Mouse (Mus musculus) mature B cell (primary cell): ENCODE measurements around the gene Arhgap22.

Experiments
- in situ Hi-C: fragments of 300-500 bp; cut with MboI; formaldehyde crosslinking; loops from 2 replicates; pipeline ENCODE4 v1.14.3; 2019

Gene Arhgap22

GRCm38 (mm10) chr14:33213823-33214766, at the start of gene Arhgap22:
Gene Arhgap22, plus strand, starts transcription at chr14:33214026.
- in situ Hi-C loops, result no loop called here

GRCm38 (mm10) chr14:33168750-33169149, 45.1 kb upstream of the Arhgap22 start:
- in situ Hi-C loops, result no loop called here

GRCm38 (mm10) chr14:33171942-33172341, 41.9 kb upstream of the Arhgap22 start:
- in situ Hi-C loops, result no loop called here

GRCm38 (mm10) chr14:33175059-33175821, 38.6 kb upstream of the Arhgap22 start:
- in situ Hi-C loops, result no loop called here

- in situ Hi-C loops, result no loop called here
Measured at GRCm38 (mm10) chr14:33180102-33180501, 33.7 kb upstream of the Arhgap22 start.

- in situ Hi-C loops, result no loop called here
Measured at GRCm38 (mm10) chr14:33185068-33185800, 28.6 kb upstream of the Arhgap22 start, which contains the start of gene Wdfy4. Gene Wdfy4, minus strand, starts transcription at chr14:33185508.

GRCm38 (mm10) chr14:33187201-33187600, 26.6 kb upstream of the Arhgap22 start:
- in situ Hi-C loops, result no loop called here

- in situ Hi-C loops, result no loop called here
Measured at GRCm38 (mm10) chr14:33189230-33189629, 24.6 kb upstream of the Arhgap22 start.

- in situ Hi-C loops, result no loop called here
Measured at GRCm38 (mm10) chr14:33189849-33190423, 23.9 kb upstream of the Arhgap22 start.

- in situ Hi-C loops, result no loop called here
Measured at GRCm38 (mm10) chr14:33190646-33191045, 23.2 kb upstream of the Arhgap22 start.

- in situ Hi-C loops, result no loop called here
Measured at GRCm38 (mm10) chr14:33193762-33194161, 20.1 kb upstream of the Arhgap22 start.

GRCm38 (mm10) chr14:33194241-33194640, 19.6 kb upstream of the Arhgap22 start:
- in situ Hi-C loops, result no loop called here

- in situ Hi-C loops, result loop anchor here (10.0 kb wide), 1 partner anchor 57 kb away; no protein-coding TSS in a partner anchor
Measured at GRCm38 (mm10) chr14:33202161-33202560, 11.7 kb upstream of the Arhgap22 start.

- in situ Hi-C loops, result loop anchor here (10.0 kb wide), 1 partner anchor 58 kb away; no protein-coding TSS in a partner anchor
Measured at GRCm38 (mm10) chr14:33202885-33203284, 10.9 kb upstream of the Arhgap22 start.

- in situ Hi-C loops, result loop anchor here (10.0 kb wide), 1 partner anchor 59 kb away; no protein-coding TSS in a partner anchor
Measured at GRCm38 (mm10) chr14:33203777-33204176, 10.0 kb upstream of the Arhgap22 start.

GRCm38 (mm10) chr14:33205280-33205965, 8.4 kb upstream of the Arhgap22 start:
- in situ Hi-C loops, result loop anchor here (10.0 kb wide), 1 partner anchor 61 kb away; no protein-coding TSS in a partner anchor

GRCm38 (mm10) chr14:33207011-33207410, 6.8 kb upstream of the Arhgap22 start:
- in situ Hi-C loops, result loop anchor here (10.0 kb wide), 1 partner anchor 62 kb away; no protein-coding TSS in a partner anchor

- in situ Hi-C loops, result loop anchor here (10.0 kb wide), 1 partner anchor 64 kb away; no protein-coding TSS in a partner anchor
Measured at GRCm38 (mm10) chr14:33208331-33208730, 5.5 kb upstream of the Arhgap22 start.

- in situ Hi-C loops, result no loop called here
Measured at GRCm38 (mm10) chr14:33210806-33211205, 3.0 kb upstream of the Arhgap22 start.

GRCm38 (mm10) chr14:33212271-33212957, 1.4 kb upstream of the Arhgap22 start:
- in situ Hi-C loops, result no loop called here
